Mouse (Mus musculus): ENCODE results near the gene D6Ertd527e.
A peak's percentile ranks its signal among the peaks of the same experiment; 100 is the strongest.

- peak; percentile 31; the same call in 1 of the 2 replicates for TF ChIP-seq CTCF (IDR thresholded peaks at IDR 0.05; ENCODE audit: low read depth)
- no peak for TF ChIP-seq EP300 (IDR thresholded peaks at IDR 0.05; ENCODE audit: low read depth)
Observed at GRCm38 (mm10) chr6:87059754-87060153, 44.8 kb upstream of the D6Ertd527e start.

Measured in liver, postnatal 0 days (tissue).